Mouse (Mus musculus) heart, adult 18-20 months (tissue): Measurements from ENCODE around the gene Hs6st2. TPM values are rescaled to one million over a fixed set of nuclear protein-coding genes. Genes with fewer than 3 reads are reported as not detected.

Experiments used
- DNase-seq, 2 experiments: peaks; one replicate each; pipeline ENCODE4 v3.0.0; 2021 to 2022; ENCODE audit warnings: mixed read lengths in 1 of 2
- total RNA-seq, 2 experiments: library from RNA; stranded (reverse); gene quantifications; 2 replicates each; pipeline ENCODE4 v1.2.3; 2021

The Hs6st2 gene
- total RNA-seq, 2 experiments from 2014 or later: 0.27 to 0.54 TPM

DNA sequence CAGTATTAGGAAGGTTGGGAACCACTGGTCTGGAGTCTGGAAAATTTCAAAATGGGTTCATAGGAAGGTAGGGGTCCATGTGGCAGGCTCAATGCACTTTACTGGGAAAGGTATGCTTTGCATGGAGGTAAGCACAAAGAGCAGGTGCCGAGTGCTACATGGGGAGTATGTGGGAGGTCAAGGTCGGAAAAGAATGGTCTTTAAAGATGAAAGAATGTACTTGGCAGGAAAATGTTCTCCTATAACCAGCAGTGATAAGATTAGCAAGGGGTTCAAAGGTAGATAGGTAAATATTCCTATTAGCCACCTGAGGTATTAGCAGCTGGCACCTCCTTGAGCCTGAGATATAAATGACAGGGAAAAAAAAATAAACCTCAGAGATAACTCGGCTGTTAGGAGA lies 338.1 kb downstream of the Hs6st2 start:
- no peak for DNase-seq

Other genes with a start within 250 kb of the Hs6st2 start
- gene Usp26, start 119.4 kb upstream of the Hs6st2 start, total RNA-seq: not detected